Mouse (Mus musculus) small intestine, adult 2 months (tissue): ENCODE results near the gene Foxp1. TPM values are rescaled to one million over a fixed set of nuclear protein-coding genes. Genes with fewer than 3 reads are reported as not detected.

ENCODE experiments used
- H3K27ac ChIP-seq: fragments of 200-500 bp; 2 replicates; pipeline ENCODE4 v1.5.1; 2012; ENCODE audit warnings: low read depth, low read length, control low read depth, inconsistent platforms; ENCODE audit not compliant: insufficient read depth
- H3K27me3 ChIP-seq: fragments of 200-500 bp; 2 replicates; pipeline ENCODE4 v1.6.1; 2012; ENCODE audit warnings: mild to moderate bottlenecking, moderate library complexity, low read length, inconsistent platforms; ENCODE audit not compliant: control insufficient read depth, insufficient read depth
- H3K36me3 ChIP-seq: fragments of 200-500 bp; 2 replicates; pipeline ENCODE4 v1.6.1; 2012; ENCODE audit warnings: mild to moderate bottlenecking, low read length, control low read depth, inconsistent platforms; ENCODE audit not compliant: control insufficient read depth, insufficient read depth
- H3K4me1 ChIP-seq: fragments of 200-500 bp; 2 replicates; pipeline ENCODE4 v1.6.1; 2012; ENCODE audit warnings: low read length, inconsistent platforms, mixed read lengths; ENCODE audit not compliant: control insufficient read depth, insufficient read depth, insufficient read length
- H3K4me3 ChIP-seq: fragments of 200-500 bp; 2 replicates; pipeline ENCODE4 v1.5.1; 2012; ENCODE audit warnings: low read depth, mild to moderate bottlenecking, control low read depth, inconsistent platforms, low read length, moderate library complexity
- CTCF ChIP-seq: fragments of 200-500 bp; IDR thresholded peaks from 2 replicates; pipeline ENCODE4 v1.5.1; 2012; ENCODE audit warnings: low read depth, mild to moderate bottlenecking, control low read depth, inconsistent platforms, low read length, moderate library complexity, mixed read lengths; ENCODE audit not compliant: insufficient replicate concordance, insufficient read length; ENCODE audit errors: extremely low read depth
- POLR2A ChIP-seq: fragments of 200-500 bp; IDR thresholded peaks from 2 replicates; pipeline ENCODE4 v1.6.1; 2012; ENCODE audit warnings: low read depth, mild to moderate bottlenecking, control low read depth, inconsistent platforms, low read length, moderate library complexity
- WGBS: fragments of 180-500 bp; shearing (Covaris S2); methylation state at CpG from one replicate; pipeline ENCODE4 v1.1.7; 2018; 5-methylcytosine and 5-hydroxymethylcytosine counted together
- polyA plus RNA-seq: library from polyadenylated mRNA; depleted of rRNA; stranded (reverse); fragments of >200 nt; gene quantifications from 2 replicates; pipeline ENCODE4 v1.2.3, GENCODE M21; 2012

Gene Foxp1
- polyA plus RNA-seq, 1 experiment: 52.2 TPM

GRCm38 (mm10) chr6:99394801-99395200, 127.7 kb downstream of the Foxp1 start:
- Histone ChIP-seq H3K4me1 (no peaks in the 10 kb centered on the region), H3K27ac (no peak overlapping the region), H3K27me3 (no peaks in the 10 kb centered on the region), H3K36me3 (peaks cover 7% of the 10 kb centered on the region), H3K4me3 (no peak overlapping the region)
- WGBS: 64% methylated on average over 5 of the region's 5 CpGs
- TF ChIP-seq POLR2A (no peak), CTCF (no peak)

GRCm38 (mm10) chr6:99392484-99392883, 130.0 kb downstream of the Foxp1 start:
- peaks cover 4% of the 10 kb centered on the region; the same call in 1 of the 2 replicates for H3K4me1 ChIP-seq
- TF ChIP-seq POLR2A: no peak
- TF ChIP-seq CTCF: no peak
- WGBS: 91% methylated on average over 6 of the region's 6 CpGs
- no peaks in the 10 kb centered on the region for H3K27me3 ChIP-seq
- H3K36me3 ChIP-seq: peaks cover 3% of the 10 kb centered on the region
- no peak overlapping the region for H3K27ac ChIP-seq
- H3K4me3 ChIP-seq: no peak overlapping the region

- 67% methylated on average over 19 of the region's 19 CpGs for WGBS
- Histone ChIP-seq H3K4me1 (peaks cover 4% of the 10 kb centered on the region; the same call in 1 of the 2 replicates), H3K27ac (no peak overlapping the region)
Measured at GRCm38 (mm10) chr6:99388741-99389675, 133.5 kb downstream of the Foxp1 start.

GRCm38 (mm10) chr6:99388023-99388422, 134.5 kb downstream of the Foxp1 start:
- H3K4me3 ChIP-seq: no peak overlapping the region

More at GRCm38 (mm10) chr6:99388741-99389675, 133.5 kb downstream of the Foxp1 start:
- Histone ChIP-seq H3K36me3 (peaks cover 2% of the 10 kb centered on the region; the same call in 1 of the 2 replicates), H3K4me3 (no peak overlapping the region), H3K27me3 (no peaks in the 10 kb centered on the region)
- TF ChIP-seq POLR2A: no peak
- no peak for TF ChIP-seq CTCF

GRCm38 (mm10) chr6:99385059-99385604, 137.4 kb downstream of the Foxp1 start:
- peaks cover 5% of the 10 kb centered on the region for H3K4me1 ChIP-seq
- TF ChIP-seq CTCF: peak; percentile 42; the same call in 1 of the 2 replicates
- TF ChIP-seq POLR2A: no peak
- H3K4me3 ChIP-seq: no peak overlapping the region
- peaks cover 5% of the 10 kb centered on the region; the same call in 1 of the 2 replicates for H3K36me3 ChIP-seq
- no peak overlapping the region for H3K27ac ChIP-seq
- no peaks in the 10 kb centered on the region for H3K27me3 ChIP-seq
- WGBS: 81% methylated on average over 2 of the region's 2 CpGs

More at GRCm38 (mm10) chr6:99388023-99388422, 134.5 kb downstream of the Foxp1 start:
- WGBS: 81% methylated on average over 5 of the region's 5 CpGs
- TF ChIP-seq CTCF (no peak), POLR2A (no peak)
- no peaks in the 10 kb centered on the region for H3K27me3 ChIP-seq
- H3K27ac ChIP-seq: no peak overlapping the region
- peaks cover 2% of the 10 kb centered on the region; the same call in 1 of the 2 replicates for H3K36me3 ChIP-seq
- peaks cover 4% of the 10 kb centered on the region for H3K4me1 ChIP-seq

GRCm38 (mm10) chr6:99383846-99384472, 138.6 kb downstream of the Foxp1 start:
- H3K27me3 ChIP-seq: no peaks in the 10 kb centered on the region
- 86% methylated on average over 4 of the region's 4 CpGs for WGBS
- peaks cover 5% of the 10 kb centered on the region; the same call in 1 of the 2 replicates for H3K36me3 ChIP-seq
- no peak overlapping the region for H3K27ac ChIP-seq
- H3K4me3 ChIP-seq: no peak overlapping the region
- TF ChIP-seq CTCF (no peak), POLR2A (no peak)
- H3K4me1 ChIP-seq: peaks cover 13% of the 10 kb centered on the region
